Mouse (Mus musculus) frontal cortex, adult (tissue): ENCODE measurements at regions not wholly inside any gene's neighbourhood (a gene's known extent, or its start where the extent isn't known, plus 50 kb on each side); places are given as distances from the start of the nearest gene placed in this dataset.

Experiments used
- ATAC-seq: cut with Nextera tagmentation; 2 replicates; pipeline ENCODE4 v1.9.2; 2017; ENCODE audit warnings: mild to moderate bottlenecking, moderate library complexity, mixed read lengths; ENCODE audit not compliant: low TSS enrichment

DNA sequence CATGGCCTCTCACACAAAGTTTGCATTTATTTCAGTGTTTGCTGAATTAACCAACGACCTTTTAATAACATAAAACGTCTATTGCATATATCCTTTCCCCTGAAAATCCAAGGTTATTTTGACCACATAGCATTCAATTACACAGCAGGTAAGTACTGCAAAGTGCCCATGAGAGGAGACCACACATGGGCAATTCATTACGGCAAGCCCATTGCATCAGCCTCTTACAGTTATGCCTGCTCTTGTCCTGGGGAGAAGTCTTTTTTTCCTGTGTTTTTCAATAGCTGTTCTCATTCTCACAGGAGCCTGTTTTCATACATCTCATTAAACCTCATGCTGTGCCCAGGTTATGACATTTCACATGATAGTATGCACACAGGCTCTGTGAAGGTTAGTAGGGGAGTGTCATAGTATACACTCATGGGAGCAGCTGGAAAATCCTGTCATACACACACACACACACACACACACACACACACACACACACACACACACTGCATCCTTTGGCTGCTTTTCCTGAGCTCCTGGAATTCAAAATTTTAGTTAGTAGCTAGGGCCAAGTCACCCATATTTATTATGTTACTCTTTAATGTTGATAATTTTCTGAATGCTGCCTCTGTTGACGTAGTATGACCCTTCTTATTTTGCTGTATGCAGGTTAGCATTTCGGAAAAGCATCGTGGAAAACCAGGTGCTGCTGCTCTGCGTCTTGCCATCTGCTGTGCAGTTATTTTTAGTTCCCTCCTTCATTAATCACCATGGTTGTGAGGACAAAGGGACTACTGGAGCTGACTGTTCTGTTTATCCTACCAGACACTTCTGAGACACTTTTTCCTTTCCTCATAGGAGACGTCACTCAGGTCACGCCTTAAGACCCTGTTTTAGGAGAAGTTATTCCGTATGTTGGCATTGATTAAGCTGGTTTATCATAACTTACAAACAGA, 483.6 kb downstream of the Bckdhb start:
- no peak for ATAC-seq
